Mouse (Mus musculus) left cerebral cortex, adult 18-20 months (tissue): Measurements from ENCODE around the gene Itgb4. TPM values are rescaled to one million over a fixed set of nuclear protein-coding genes. Genes with fewer than 3 reads are reported as not detected.

Source experiments
- DNase-seq, 2 experiments: peaks; one replicate each; pipeline ENCODE4 v3.0.0; 2021 to 2022; ENCODE audit warnings: low spot score in 2 of 2, mixed read lengths in 1 of 2
- total RNA-seq, 2 experiments: library from RNA; stranded (reverse); gene quantifications; 2 replicates each; pipeline ENCODE4 v1.2.3; 2021

The Itgb4 gene
- total RNA-seq, 2 experiments from 2014 or later: 4.5 to 6.9 TPM

GRCm38 (mm10) chr11:115968731-115969405 is 5.6 kb upstream of the Itgb4 start:
- DNase-seq: no peak

GRCm38 (mm10) chr11:115970006-115970673 is 4.4 kb upstream of the Itgb4 start:
- DNase-seq: no peak

- DNase-seq: no peak
Observed at GRCm38 (mm10) chr11:115971016-115971415, 3.5 kb upstream of the Itgb4 start.

- no peak for DNase-seq
Observed at GRCm38 (mm10) chr11:115975083-115975420, 543 bp downstream of the Itgb4 start.

- no peak for DNase-seq
Observed at GRCm38 (mm10) chr11:115975544-115975943, 1.0 kb downstream of the Itgb4 start.

- no peak for DNase-seq
Observed at GRCm38 (mm10) chr11:115982472-115982871, 8.0 kb downstream of the Itgb4 start.

- DNase-seq: no peak
Observed at GRCm38 (mm10) chr11:115983291-115983690, 8.8 kb downstream of the Itgb4 start.

GRCm38 (mm10) chr11:115989686-115990085 is 15.2 kb downstream of the Itgb4 start:
- no peak for DNase-seq

GRCm38 (mm10) chr11:115992098-115992497 is 17.6 kb downstream of the Itgb4 start:
- no peak for DNase-seq

- no peak for DNase-seq
Observed at GRCm38 (mm10) chr11:115995256-115995655, 20.7 kb downstream of the Itgb4 start.

- DNase-seq: no peak
Observed at GRCm38 (mm10) chr11:115997047-115997446, 22.5 kb downstream of the Itgb4 start.

- DNase-seq: no peak
Observed at GRCm38 (mm10) chr11:115997662-115998061, 23.2 kb downstream of the Itgb4 start.

- no peak for DNase-seq
Observed at GRCm38 (mm10) chr11:115999027-115999426, 24.5 kb downstream of the Itgb4 start.

GRCm38 (mm10) chr11:115999538-116000143 is 25.1 kb downstream of the Itgb4 start:
- peak; percentile 66 to 79 for DNase-seq

- no peak for DNase-seq
Observed at GRCm38 (mm10) chr11:116000607-116001006, 26.1 kb downstream of the Itgb4 start.

GRCm38 (mm10) chr11:116001725-116002124 is 27.2 kb downstream of the Itgb4 start:
- no peak for DNase-seq

GRCm38 (mm10) chr11:116002894-116003293 is 28.4 kb downstream of the Itgb4 start:
- DNase-seq: no peak

GRCm38 (mm10) chr11:116004186-116004823 is 29.8 kb downstream of the Itgb4 start:
- no peak for DNase-seq

- DNase-seq: peak; percentile 60 to 63
Observed at GRCm38 (mm10) chr11:116004840-116005700, 30.6 kb downstream of the Itgb4 start.

GRCm38 (mm10) chr11:116005701-116006419 is 31.4 kb downstream of the Itgb4 start:
- DNase-seq: no peak
